Mouse (Mus musculus): Measurements from ENCODE around the gene Ifrd1. TPM values are rescaled to one million over a fixed set of nuclear protein-coding genes. Genes with fewer than 3 reads are reported as not detected.
"Not testable (repeated sequence)": the region's sequence is repeated elsewhere in the genome, so short reads cannot be mapped to it uniquely, and the experiment has no call there.

Gene Ifrd1
- total RNA-seq (2021) = 100 to 1,000 TPM; 105 to 108 TPM
- long read RNA-seq, experiment 1, transcript Ifrd1-201 (12 exons, 3,378 nt) = major isoform, 66 of 83 reads
- long read RNA-seq, experiment 1, partial matches to known transcripts = 1 of 83 reads
- long read RNA-seq, experiment 1, other reads (novel, unspliced or antisense) = 16 of 83 reads
- long read RNA-seq, experiment 2, transcript Ifrd1-201 (12 exons, 3,378 nt) = major isoform, 61 of 66 reads
- long read RNA-seq, experiment 2, partial matches to known transcripts = 0 of 66 reads
- long read RNA-seq, experiment 2, other reads (novel, unspliced or antisense) = 4 of 66 reads

DNA sequence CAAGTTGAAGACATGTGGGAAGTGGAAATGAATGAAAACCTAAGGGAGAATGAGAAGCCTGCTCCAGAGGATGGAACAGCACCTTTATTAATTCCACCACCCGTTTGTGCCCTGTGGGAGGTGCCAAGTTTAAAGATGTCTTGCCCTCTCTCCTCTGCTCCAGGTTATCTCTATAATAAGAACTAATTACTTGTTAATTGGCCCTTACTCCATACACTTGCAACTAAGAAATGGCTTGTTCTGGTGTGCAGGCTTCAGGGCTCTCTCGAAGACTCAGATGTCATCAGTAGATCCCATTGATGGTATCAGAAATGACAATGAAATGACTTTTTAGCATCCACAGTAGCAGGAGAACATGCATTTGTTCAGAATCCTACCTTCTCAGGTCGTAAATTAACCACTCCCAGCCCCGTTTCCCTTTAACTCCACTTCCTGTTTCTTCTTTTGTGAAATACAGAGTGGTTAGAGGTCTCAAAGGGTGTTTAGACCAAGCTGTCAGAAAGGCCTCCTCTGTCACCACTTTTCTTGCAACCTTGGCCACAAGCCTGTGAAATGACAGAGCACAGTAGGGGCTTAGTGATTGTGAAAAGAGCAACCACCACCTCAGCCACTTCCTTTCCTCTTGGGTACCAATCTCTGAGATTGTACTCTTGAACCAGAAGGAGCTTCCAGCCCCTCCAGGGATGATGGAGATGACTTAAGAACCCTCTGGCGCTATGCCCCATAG, at the start of gene Ifrd1:
TSS of gene Ifrd1 (minus strand) at position 51 of the 727 bp plus-strand sequence.
- no peak for DNase-seq (ENCODE audit: low spot score in 2 of 2)

DNA sequence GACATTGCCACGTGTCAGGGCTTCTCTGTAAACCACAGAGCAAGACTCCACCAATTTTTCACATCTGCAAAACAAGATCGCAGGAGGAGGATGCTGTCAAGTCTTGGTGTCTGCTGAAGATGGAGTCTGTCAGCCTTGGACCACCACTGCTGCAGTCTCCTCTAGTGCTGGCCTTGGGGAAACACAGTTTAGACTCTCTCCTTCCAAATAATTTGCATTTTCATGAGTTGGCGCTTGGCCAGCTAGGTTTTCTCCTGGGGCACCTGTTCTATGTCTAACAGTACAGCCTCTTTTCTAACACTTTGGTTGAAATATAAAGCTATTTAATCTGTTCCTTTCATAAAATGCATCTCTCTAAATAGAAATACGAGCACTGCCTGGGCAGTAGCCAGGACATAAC, 38.2 kb upstream of the Ifrd1 start:
- no peak for DNase-seq (ENCODE audit: low spot score in 2 of 2)

DNA sequence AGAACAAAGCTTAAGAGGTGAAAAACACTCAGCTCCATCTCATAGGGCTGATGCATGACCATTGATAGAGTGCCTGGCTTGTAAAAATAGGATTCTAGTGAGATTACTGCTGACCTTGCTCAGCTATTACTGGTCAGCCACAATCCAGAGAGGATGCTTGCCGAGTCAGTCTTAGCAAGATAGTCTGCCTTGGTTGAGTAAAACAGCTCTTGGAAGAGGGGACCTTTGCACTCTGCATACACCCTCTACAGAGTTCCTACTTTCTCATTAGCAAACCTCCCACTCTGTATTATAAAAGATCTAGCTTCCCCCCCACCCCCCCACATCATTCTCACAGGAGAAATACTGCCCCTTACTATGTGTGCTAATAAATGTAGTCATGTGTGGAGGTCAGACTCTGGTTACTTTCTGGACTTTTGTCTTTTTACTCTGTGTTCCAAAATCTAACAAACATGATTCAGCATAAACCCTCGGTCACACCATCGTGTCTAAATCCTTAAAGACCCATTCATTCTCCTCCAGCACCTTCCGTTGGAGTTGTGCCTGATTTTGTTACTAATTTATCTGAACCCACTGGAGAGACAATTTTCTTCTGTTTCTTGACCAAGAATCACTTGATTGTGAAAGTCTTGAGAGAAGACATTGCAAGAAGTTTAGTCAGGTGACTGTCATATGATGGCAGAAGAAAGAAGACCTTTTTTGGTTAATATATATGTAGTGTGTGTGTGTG, 32.5 kb upstream of the Ifrd1 start:
- DNase-seq (ENCODE audit: low spot score in 2 of 2) = no peak

DNA sequence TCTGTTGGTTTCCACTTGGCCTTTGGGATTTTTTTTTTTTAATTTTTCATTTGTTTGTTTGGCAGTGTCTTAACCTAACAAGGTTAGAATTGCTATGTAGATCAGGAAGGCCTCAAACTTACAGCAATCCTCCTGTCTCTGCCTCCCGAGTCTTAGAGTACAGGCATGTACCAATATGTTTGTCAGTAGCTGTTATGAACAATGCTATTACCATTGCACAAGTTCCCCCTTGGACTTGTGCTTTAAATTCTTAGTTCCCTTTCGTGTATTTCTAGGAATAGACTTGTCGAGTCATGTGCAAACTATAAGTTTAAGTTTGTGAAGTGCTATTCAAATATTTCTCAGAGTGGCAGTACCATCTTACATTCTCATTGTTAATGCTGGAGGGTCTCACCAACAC, 29.3 kb upstream of the Ifrd1 start:
- DNase-seq (ENCODE audit: low spot score in 2 of 2) = no peak

DNA sequence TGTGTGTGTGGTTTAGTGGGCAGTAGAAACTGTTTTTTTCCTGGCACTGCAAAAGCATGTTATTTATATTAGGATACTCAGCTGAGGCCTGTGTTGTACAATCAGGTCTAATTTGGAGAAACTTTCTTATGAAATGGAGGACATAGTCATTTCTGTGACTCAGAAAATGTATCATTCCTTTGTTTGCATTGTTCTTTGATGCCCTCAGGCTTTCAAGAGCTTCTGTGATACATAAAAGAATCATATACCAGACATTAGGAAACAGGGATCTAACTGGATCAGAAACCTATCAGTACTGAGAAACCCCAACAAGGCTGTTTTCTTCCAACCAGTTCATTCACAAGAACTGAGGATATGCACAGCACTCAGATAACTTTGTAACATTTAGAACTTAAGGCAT, 26.6 kb upstream of the Ifrd1 start:
- DNase-seq (ENCODE audit: low spot score in 2 of 2) = no peak

DNA sequence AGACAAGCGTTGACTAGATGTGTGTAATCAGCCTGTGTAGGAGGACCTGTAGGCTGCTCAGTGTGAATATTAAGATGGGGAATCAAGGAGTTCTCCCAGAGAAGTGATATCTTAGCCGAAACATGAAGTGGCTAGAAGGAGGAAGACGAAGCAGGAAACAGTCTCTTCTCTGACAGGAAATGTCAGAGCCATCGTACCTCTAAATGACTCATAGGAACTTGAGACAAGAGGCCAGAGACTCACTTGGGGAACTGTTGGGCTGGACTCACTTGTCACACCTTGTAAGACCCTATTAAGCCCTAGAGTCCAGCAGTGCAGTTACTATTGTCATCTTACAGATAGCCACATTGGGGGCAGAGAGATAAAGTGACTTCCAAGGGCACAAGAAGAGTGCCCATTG, 25.0 kb upstream of the Ifrd1 start:
- no peak for DNase-seq (ENCODE audit: low spot score in 2 of 2)

DNA sequence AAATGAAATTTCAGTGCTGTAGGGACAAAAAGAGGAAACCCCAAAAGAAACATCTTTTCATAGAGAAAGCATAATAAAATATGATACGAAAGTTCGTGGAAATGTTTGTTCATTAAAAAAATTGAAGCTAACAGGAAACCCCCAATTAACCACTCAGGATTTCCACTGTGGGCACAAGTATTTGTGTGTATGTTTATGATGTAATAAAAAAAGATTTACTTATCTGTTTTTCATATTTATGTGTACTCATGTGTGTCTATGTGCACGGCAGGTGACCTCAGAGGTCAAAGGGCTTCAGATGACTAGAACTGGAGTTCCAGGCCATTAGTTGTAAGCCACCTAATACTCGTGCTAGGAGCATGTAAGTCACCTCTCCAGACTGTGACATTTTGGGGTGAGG, 24.4 kb upstream of the Ifrd1 start:
- DNase-seq (ENCODE audit: low spot score in 2 of 2) = no peak

DNA sequence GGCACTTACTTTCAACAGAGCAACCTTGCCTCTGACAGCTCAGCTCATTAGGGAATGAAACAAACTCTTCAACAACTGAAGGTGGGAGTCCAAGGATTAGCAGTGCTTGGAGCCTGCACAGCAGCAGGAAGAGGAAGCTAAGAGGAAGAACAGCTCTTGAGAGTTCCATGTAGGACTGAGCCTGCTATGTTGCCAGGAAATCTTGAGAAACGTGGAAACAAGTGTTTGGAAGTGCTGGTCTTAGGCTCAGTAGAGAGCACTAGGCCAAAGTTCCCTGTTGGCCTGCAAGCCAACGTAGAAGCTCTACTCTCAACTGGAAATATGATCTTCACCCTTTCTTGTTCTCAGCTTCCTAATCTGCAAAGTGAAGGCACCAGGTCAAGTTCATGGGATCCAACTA, 20.0 kb upstream of the Ifrd1 start:
- DNase-seq (ENCODE audit: low spot score in 2 of 2) = no peak

DNA sequence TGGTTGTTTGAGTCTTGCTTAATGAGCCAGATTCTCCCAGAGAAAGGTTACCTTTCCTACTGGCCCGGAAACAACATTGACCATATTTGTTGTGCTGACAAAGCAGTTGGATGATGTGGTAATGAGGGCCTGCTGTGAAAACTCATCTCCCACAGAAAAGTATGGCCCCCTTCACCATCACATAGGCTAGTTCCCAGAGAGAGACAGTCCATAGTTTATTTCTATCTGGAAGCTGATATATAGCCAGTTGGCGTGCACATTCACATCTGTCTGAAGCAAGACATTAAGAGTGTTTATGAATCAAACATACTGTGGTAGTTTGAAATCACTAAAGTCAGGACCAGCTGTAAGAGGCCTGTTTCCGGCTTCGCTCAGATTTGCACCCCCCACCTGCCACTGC, 15.4 kb upstream of the Ifrd1 start:
- no peak for DNase-seq (ENCODE audit: low spot score in 2 of 2)

DNA sequence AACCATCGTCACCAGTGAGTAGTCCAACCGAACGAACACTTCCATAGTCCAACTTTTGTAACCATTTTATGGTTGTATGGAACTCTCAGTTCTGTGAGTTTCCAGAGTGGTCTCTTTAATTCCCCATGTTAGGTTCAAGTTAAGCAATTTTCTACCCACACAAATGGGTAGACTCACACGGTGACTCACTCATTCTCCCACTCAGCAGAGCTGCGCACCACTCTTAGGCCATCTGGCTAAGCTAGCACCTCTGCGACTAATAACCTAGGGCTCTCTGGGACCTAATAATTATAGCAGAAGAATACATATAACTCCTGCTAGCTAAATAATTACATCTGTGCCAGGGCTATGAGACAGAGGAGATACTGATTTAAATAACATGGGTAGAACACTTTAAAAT, 14.7 kb upstream of the Ifrd1 start:
- DNase-seq (ENCODE audit: low spot score in 2 of 2) = peak; percentile 34 to 53

DNA sequence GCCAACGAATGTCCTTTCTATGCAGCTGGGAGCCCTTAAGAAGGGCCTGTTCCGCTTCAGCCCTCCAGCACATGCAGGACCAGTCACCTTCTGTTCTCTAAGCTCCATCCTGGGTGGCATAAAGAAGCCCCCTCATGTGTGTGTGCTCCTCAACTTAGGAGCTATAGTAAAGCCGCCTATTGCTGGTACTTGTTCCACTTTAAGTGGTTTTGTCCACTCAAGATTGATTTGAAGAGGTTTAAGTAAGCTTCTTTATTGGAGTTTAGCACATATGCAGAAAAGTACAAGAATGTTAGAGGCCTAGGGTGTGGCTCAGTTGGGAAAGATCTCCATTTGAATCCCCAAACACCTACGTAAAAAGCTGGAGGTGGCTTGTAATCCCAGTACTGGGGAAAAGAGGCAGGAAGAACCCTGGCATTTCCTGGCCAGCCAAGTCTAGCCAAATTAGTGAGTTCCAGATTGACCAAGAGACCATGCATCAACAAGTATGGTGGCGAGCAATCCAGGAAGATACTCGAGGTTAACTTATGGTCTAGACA, 10.2 kb upstream of the Ifrd1 start:
- no peak for DNase-seq (ENCODE audit: low spot score in 2 of 2)

DNA sequence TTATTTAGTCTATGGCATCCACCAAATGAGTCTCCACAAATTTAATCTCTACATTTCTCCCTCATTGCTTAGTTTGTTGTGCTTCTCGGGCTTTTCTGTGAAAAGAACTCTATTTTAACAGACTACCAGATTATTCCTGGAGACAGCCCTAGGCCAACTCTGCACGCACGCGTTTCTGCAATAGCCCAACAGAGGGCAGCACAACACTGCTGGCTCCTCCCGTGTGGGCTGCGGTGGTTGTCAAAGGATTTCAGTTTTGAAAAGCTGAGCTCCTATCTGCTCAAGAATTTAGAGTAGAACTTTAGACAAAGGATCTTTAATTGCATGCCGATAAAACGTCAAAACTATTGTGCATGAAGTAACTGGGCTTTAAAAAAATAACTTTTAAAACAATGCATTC, 8.9 kb upstream of the Ifrd1 start:
- peak; percentile 89 to 90 for DNase-seq (ENCODE audit: low spot score in 2 of 2)

DNA sequence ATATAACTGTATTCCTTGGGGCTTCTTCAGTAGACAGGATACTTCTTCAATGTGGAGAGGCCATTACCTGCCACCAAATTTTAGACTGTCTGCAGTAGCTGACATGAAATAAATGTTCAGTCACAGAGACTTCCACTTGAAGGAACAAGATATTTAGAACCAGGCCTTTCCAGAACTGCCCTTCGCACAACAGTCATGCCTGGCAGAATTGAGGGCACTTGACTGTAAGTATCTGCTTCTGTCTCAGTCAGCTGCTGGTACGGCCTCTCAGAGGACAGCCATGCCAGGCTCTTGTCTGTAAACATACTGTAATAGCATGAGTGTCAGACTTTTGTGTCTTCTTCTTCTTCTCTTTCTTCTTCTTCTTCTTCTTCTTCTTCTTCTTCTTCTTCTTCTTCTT, 8.2 kb upstream of the Ifrd1 start:
- no peak for DNase-seq (ENCODE audit: low spot score in 2 of 2)

DNA sequence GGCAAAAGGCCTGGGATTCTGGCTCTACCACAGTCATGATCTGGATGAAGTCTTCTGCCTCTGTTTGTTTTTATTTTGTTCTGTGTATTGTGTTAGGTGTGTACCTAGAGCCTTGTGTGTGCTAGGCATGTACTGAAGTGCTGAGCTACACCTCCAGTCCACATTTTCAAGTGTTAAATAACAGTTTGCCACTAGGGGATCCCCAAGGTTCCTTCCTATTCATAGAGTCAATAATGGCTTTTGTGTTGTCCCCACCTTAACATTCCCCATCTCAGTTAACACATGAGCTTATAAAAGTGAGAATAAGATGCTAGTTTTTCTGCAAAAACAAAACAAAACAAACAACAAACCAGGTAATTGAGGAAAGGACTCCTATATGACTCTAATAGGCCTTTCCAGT, 7.7 kb upstream of the Ifrd1 start:
- no peak for DNase-seq (ENCODE audit: low spot score in 2 of 2)

DNA sequence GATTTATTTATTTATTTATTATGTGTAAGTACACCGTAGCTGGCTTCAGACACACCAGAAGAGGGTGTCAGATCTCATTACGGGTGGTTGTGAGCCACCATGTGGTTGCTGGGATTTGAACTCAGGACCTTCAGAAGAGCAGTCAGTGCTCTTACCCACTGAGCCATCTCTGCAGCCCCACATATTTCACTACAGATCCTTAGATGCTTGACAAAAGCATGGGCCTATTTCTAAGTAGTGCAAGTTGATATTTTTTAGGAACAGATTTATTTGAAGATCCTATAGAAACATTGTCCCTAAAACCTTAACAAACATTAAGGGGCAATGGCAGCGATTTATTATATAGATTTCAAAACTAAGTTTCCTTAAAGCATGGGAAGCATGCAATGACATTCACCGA, 7.0 kb upstream of the Ifrd1 start:
- DNase-seq (ENCODE audit: low spot score in 2 of 2) = not testable (repeated sequence)

DNA sequence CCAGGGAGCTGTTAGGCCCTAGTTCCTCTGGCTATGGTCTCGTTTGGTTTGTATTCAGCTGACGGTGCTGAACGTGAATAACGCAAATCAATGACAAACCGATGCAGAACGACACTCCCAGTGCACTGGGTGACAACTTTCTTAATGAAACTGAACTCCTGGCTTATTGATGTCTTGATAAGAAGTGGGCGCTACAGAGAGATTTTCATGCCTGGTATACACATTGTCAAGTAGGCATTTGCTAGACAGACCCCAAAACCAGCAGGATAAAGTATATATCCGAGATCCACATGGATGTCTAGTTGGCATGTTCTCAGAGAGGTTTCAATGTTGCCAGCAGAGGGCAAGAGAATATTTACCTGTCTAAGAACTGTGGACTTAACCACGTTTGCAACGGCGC, 6.4 kb upstream of the Ifrd1 start:
- no peak for DNase-seq (ENCODE audit: low spot score in 2 of 2)

DNA sequence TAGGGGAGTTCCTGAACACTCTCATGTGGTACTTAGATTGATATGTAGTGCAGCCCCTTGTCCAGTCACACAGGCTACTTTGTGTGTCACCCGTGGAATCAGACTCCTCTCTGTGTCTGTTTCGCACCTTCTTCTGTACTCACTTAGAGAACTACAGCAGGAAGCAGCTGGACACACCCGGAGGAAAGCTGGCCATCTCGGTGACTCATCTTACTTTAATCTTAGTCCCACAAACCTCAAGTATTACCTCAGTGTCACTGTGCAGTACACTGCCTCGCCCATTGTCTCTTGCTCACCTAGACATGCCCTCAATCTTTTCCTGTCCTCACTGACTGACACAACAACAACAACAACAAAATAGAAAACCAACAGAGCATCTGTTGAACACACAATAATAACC, 4.9 kb upstream of the Ifrd1 start:
- no peak for DNase-seq (ENCODE audit: low spot score in 2 of 2)

DNA sequence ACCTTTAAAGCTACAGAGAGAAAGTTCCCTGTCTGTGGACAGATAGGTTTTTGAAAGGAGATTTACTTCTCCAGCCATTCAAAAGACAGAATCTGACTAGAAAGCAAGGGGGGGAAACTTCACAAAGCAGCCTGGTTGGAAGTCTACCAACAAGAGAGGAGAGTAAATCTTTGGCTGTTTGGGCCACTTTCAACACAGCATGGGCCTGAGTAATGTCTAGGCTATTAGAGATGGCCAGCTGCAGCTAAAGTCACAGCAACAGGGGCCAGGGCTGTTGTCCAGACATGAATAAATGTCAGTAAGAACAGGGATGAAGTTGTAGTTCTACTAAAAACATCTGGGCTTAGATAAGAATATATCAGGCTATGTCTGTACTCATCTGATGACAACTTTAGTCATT, 2.0 kb upstream of the Ifrd1 start:
- DNase-seq (ENCODE audit: low spot score in 2 of 2) = no peak

DNA sequence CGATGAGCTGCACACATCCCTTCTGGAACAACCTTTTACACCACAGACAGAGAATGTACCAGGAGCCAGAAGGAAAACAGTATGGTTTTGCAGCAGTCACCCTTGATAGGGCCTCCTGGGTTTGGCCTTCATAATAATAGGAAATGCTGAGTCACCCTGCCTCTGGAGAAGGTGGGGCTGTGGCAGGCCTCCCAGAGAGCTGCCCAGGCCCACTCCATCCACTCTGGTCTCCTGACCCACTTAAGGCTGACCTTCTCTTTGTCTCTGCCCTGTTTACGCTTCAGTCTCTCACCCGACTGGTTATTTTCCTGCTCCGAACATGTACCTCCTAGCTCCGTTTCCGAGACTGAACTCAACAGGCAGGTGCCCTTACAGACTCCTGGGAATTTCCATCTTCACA, 328 bp downstream of the Ifrd1 start:
- DNase-seq (ENCODE audit: low spot score in 2 of 2) = no peak

DNA sequence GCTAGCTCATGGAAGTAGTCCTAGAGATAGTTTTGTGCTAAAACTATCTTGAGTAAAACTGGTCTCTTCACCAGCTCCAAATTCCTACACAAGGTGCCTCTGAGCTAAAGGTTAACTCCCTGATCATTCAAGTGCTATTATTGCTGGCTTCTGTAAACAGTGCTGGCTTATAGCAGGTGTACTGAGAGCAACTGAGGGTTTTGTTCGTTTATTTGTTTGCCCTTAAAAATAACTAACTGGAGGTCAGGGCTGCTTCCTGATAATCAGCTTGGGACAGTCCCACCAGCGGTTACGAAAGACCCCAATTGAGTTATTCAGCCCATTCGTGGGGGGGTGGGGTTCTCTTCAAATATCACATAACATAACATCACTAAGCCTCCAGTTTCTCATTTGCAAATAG, 920 bp downstream of the Ifrd1 start:
- no peak for DNase-seq (ENCODE audit: low spot score in 2 of 2)

DNA sequence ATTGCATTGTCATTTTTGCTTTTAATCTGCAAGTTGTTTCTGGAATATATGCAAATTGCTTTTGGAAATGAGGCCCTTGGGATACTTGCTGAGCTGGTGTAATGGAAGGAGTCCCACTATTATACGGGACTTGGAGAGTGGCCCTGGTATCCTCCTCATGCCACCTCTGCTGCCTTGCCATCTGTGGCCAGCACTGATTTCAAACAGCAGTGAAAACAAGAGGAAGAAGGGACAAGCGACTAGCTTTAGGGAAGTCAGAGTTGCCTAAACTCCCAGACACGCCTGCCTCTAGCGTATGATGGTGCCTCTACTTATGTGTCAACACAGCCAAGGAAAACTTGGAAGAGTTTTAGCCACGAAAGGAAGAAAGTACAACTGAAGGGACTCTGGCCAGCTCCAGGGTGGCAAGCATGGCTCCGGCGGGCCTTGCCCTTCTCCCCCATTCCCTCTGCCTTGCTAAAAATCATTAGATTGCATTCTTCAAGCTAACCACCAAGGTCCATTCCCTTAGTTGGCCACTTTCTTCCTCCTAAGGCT, 2.8 kb downstream of the Ifrd1 start:
- no peak for DNase-seq (ENCODE audit: low spot score in 2 of 2)

DNA sequence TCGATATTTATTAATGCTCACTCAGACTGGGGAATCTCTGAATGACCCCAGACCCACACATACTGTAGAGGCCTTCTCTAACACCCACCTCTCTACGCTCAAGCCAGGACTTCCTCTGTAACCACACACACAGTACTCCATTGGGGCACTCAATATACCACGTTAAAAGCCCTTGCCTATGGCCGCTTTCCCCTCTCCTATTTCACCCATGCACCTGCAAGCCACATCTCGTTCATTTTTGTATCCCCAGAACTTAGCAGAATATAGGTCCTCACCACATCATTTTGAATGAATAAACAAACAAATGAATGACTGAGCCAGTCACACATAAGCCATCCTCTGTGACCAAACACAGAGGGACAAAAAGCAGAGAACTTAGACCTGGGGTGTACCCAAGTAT, 3.4 kb downstream of the Ifrd1 start:
- no peak for DNase-seq (ENCODE audit: low spot score in 2 of 2)
